Mouse (Mus musculus): ENCODE data around the gene Lzic. TPM values are rescaled to one million over a fixed set of nuclear protein-coding genes. Genes with fewer than 3 reads are reported as not detected.

Lzic gene
- polyA plus RNA-seq, 1 experiment, result 7.7 TPM

GRCm38 (mm10) chr4:149496612-149497011 lies 11.6 kb downstream of the Lzic start:
- TF ChIP-seq POLR2A (IDR thresholded peaks at IDR 0.05; ENCODE audit: low read depth, low read length) (no peak), CTCF (conservative IDR thresholded peaks at IDR 0.05; ENCODE audit: insufficient read depth, insufficient read length, low read depth, low read length) (no peak)
- 86% methylated on average over 2 of the region's 2 CpGs for WGBS

GRCm38 (mm10) chr4:149498901-149499300 lies 13.9 kb downstream of the Lzic start:
- Histone ChIP-seq H3K4me3 (ENCODE audit: insufficient read depth, low read depth, low read length) (no peak overlapping the region), H3K27me3 (replicated peaks; ENCODE audit: control insufficient read depth, insufficient read depth, low read length) (no peaks in the 10 kb centered on the region), H3K4me1 (ENCODE audit: control insufficient read depth, insufficient read depth, low read length) (no peaks in the 10 kb centered on the region), H3K36me3 (ENCODE audit: control insufficient read depth, insufficient read depth, low read length) (0 out of 2 replicates have a peak, but pooled peaks cover 1% of the 10 kb centered on the region), H3K27ac (ENCODE audit: insufficient read depth, low read depth, low read length) (no peak overlapping the region)
- DNase-seq, result no peak
- 94% methylated on average over 8 of the region's 8 CpGs for WGBS
- TF ChIP-seq CTCF (conservative IDR thresholded peaks at IDR 0.05; ENCODE audit: insufficient read depth, insufficient read length, low read depth, low read length) (no peak), POLR2A (IDR thresholded peaks at IDR 0.05; ENCODE audit: low read depth, low read length) (no peak)

More at GRCm38 (mm10) chr4:149496612-149497011, 11.6 kb downstream of the Lzic start:
- DNase-seq, result no peak
- Histone ChIP-seq H3K27me3 (replicated peaks; ENCODE audit: control insufficient read depth, insufficient read depth, low read length) (no peaks in the 10 kb centered on the region), H3K27ac (ENCODE audit: insufficient read depth, low read depth, low read length) (no peak overlapping the region), H3K4me3 (ENCODE audit: insufficient read depth, low read depth, low read length) (no peak overlapping the region), H3K36me3 (ENCODE audit: control insufficient read depth, insufficient read depth, low read length) (peaks cover 1% of the 10 kb centered on the region; the same call in 1 of the 2 replicates), H3K4me1 (ENCODE audit: control insufficient read depth, insufficient read depth, low read length) (no peaks in the 10 kb centered on the region)

DNA sequence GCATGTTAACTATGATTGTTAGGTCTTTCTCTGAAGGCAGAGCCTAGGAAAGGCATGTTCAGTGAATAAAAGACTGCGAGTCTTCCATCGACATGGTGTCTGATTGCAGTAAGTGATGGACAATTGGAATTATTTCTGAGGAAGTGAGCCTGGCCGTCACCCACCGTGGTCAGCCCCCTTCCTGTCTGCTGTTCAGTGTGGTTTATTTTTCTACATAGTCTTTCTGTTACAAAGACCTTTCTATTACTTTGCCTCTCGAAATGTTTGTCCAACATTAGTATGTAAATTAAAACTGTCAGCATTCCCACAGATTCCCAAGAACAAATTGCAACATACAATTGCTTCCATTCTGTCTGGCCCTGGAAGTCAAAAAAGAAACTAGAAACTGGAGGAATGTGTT lies 14.8 kb downstream of the Lzic start:
- Histone ChIP-seq H3K27me3 (replicated peaks; ENCODE audit: control insufficient read depth, insufficient read depth, low read length) (no peaks in the 10 kb centered on the region), H3K4me3 (ENCODE audit: insufficient read depth, low read depth, low read length) (no peak overlapping the region), H3K27ac (ENCODE audit: insufficient read depth, low read depth, low read length) (no peak overlapping the region), H3K4me1 (ENCODE audit: control insufficient read depth, insufficient read depth, low read length) (no peaks in the 10 kb centered on the region), H3K36me3 (ENCODE audit: control insufficient read depth, insufficient read depth, low read length) (0 out of 2 replicates have a peak, but pooled peaks cover 1% of the 10 kb centered on the region)
- DNase-seq, result no peak
- no peak for TF ChIP-seq CTCF (conservative IDR thresholded peaks at IDR 0.05; ENCODE audit: insufficient read depth, insufficient read length, low read depth, low read length)
- WGBS, result 78% methylated on average over 5 of the region's 5 CpGs

- Histone ChIP-seq H3K27ac (ENCODE audit: insufficient read depth, low read depth, low read length) (no peak overlapping the region), H3K36me3 (ENCODE audit: control insufficient read depth, insufficient read depth, low read length) (no peaks in the 10 kb centered on the region), H3K4me1 (ENCODE audit: control insufficient read depth, insufficient read depth, low read length) (no peaks in the 10 kb centered on the region), H3K4me3 (ENCODE audit: insufficient read depth, low read depth, low read length) (no peak overlapping the region), H3K27me3 (replicated peaks; ENCODE audit: control insufficient read depth, insufficient read depth, low read length) (no peaks in the 10 kb centered on the region)
- no peak for DNase-seq
- WGBS, result 83% methylated on average over 5 of the region's 5 CpGs
- TF ChIP-seq CTCF (conservative IDR thresholded peaks at IDR 0.05; ENCODE audit: insufficient read depth, insufficient read length, low read depth, low read length) (no peak), POLR2A (IDR thresholded peaks at IDR 0.05; ENCODE audit: low read depth, low read length) (no peak)
Measured at GRCm38 (mm10) chr4:149504363-149504762, 19.3 kb downstream of the Lzic start.

- no peaks in the 10 kb centered on the region for H3K27me3 ChIP-seq (replicated peaks; ENCODE audit: control insufficient read depth, insufficient read depth, low read length)
- H3K4me1 ChIP-seq (ENCODE audit: control insufficient read depth, insufficient read depth, low read length), result no peaks in the 10 kb centered on the region
- H3K4me3 ChIP-seq (ENCODE audit: insufficient read depth, low read depth, low read length), result no peak overlapping the region
- no peaks in the 10 kb centered on the region for H3K36me3 ChIP-seq (ENCODE audit: control insufficient read depth, insufficient read depth, low read length)
- no peak for TF ChIP-seq CTCF (conservative IDR thresholded peaks at IDR 0.05; ENCODE audit: insufficient read depth, insufficient read length, low read depth, low read length)
- no peak for TF ChIP-seq POLR2A (IDR thresholded peaks at IDR 0.05; ENCODE audit: low read depth, low read length)
- H3K27ac ChIP-seq (ENCODE audit: insufficient read depth, low read depth, low read length), result no peak overlapping the region
- no peak for DNase-seq
- 43% methylated on average over 3 of the region's 3 CpGs for WGBS
Measured at GRCm38 (mm10) chr4:149504858-149505257, 19.8 kb downstream of the Lzic start.

DNA sequence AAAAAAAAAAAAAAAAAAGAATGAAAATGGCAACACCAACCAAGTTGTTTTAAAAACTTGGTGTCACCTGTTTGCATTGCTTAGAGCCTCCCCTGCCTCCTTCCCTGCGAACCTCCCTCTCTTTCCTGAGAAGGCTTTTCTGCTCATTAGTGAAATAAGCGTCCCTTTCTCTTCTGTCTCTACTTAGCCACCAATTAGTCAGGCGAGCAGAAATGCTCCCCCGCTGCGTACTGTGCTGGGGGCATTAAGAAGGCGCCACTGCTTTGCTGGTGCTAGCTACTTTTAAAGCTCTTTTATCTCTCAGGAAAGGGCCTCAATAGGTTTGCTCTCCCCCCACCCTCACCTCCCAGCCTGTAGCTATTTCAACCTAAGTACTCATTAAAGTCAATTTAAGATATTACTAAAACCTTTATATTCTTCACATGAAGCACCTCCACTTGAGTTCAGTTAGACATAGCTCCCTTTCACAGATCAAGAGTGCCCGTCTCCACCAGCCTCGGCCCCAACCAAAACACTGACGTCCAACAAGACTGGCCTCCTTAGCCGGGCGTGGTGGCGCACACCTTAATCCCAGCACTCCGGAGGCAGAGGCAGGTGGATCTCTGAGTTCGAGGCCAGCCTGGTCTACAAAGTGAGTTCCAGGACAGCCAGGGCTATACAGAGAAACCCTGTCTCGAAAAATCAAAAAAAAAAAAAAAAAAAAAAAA lies 20.4 kb downstream of the Lzic start:
- no peaks in the 10 kb centered on the region for H3K27me3 ChIP-seq (replicated peaks; ENCODE audit: control insufficient read depth, insufficient read depth, low read length)
- DNase-seq, result no peak
- WGBS, result 71% methylated on average over 15 of the region's 15 CpGs
- TF ChIP-seq CTCF (conservative IDR thresholded peaks at IDR 0.05; ENCODE audit: insufficient read depth, insufficient read length, low read depth, low read length), result no peak
- no peak for TF ChIP-seq POLR2A (IDR thresholded peaks at IDR 0.05; ENCODE audit: low read depth, low read length)
- H3K27ac ChIP-seq (ENCODE audit: insufficient read depth, low read depth, low read length), result no peak overlapping the region
- H3K36me3 ChIP-seq (ENCODE audit: control insufficient read depth, insufficient read depth, low read length), result no peaks in the 10 kb centered on the region
- no peak overlapping the region for H3K4me3 ChIP-seq (ENCODE audit: insufficient read depth, low read depth, low read length)
- no peaks in the 10 kb centered on the region for H3K4me1 ChIP-seq (ENCODE audit: control insufficient read depth, insufficient read depth, low read length)

DNA sequence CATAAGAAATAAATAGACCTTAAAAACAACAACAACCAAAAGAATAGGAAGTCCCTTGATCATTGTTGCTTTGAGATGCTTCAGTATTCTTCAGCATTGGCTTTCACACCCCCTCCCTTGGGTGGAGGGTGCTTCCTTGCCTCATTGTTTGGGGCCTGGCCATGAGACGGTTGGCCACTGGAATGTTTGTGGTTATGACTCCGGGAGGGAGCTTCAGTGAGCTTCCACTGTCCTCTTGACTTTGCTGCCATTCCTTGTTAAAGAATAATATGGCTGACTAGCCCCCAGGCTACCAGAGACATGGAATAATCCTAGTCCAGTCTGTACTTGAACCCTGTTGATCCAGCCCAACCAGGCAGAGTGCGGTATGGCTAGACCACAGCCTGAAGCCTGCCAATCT lies 21.9 kb downstream of the Lzic start:
- Histone ChIP-seq H3K36me3 (ENCODE audit: control insufficient read depth, insufficient read depth, low read length) (no peaks in the 10 kb centered on the region), H3K4me3 (ENCODE audit: insufficient read depth, low read depth, low read length) (no peak overlapping the region), H3K4me1 (ENCODE audit: control insufficient read depth, insufficient read depth, low read length) (no peaks in the 10 kb centered on the region), H3K27ac (ENCODE audit: insufficient read depth, low read depth, low read length) (no peak overlapping the region), H3K27me3 (replicated peaks; ENCODE audit: control insufficient read depth, insufficient read depth, low read length) (no peaks in the 10 kb centered on the region)
- WGBS, result 71% methylated on average over 3 of the region's 3 CpGs
- TF ChIP-seq POLR2A (IDR thresholded peaks at IDR 0.05; ENCODE audit: low read depth, low read length) (no peak), CTCF (conservative IDR thresholded peaks at IDR 0.05; ENCODE audit: insufficient read depth, insufficient read length, low read depth, low read length) (no peak)
- no peak for DNase-seq
